Mouse (Mus musculus) urinary bladder, adult 2 months (tissue): ENCODE data around the gene Insm2. TPM values are rescaled to one million over a fixed set of nuclear protein-coding genes. Genes with fewer than 3 reads are reported as not detected.

Source experiments
- DNase-seq: peaks from one replicate; pipeline ENCODE4 v3.0.0; 2022; ENCODE audit warnings: low spot score
- polyA plus RNA-seq: library from polyadenylated mRNA; depleted of rRNA; stranded (reverse); fragments of >200 nt; gene quantifications from 2 replicates; pipeline ENCODE4 v1.2.3, GENCODE M21; 2012; rRNA removed

The Insm2 gene
- polyA plus RNA-seq, 1 experiment: not detected

GRCm38 (mm10) chr12:55604411-55604810 is 5.2 kb downstream of the Insm2 start:
- no peak for DNase-seq

- DNase-seq: no peak
Measured at GRCm38 (mm10) chr12:55607902-55608301, 8.7 kb downstream of the Insm2 start.

GRCm38 (mm10) chr12:55610812-55611211 is 11.6 kb downstream of the Insm2 start:
- no peak for DNase-seq

- no peak for DNase-seq
Measured at GRCm38 (mm10) chr12:55620321-55620720, 21.1 kb downstream of the Insm2 start.

GRCm38 (mm10) chr12:55622615-55623245 is 23.5 kb downstream of the Insm2 start:
- no peak for DNase-seq

- DNase-seq: no peak
Measured at GRCm38 (mm10) chr12:55623254-55623653, 24.0 kb downstream of the Insm2 start.

- no peak for DNase-seq
Measured at GRCm38 (mm10) chr12:55626711-55627110, 27.5 kb downstream of the Insm2 start.

GRCm38 (mm10) chr12:55648011-55648525 is 48.8 kb downstream of the Insm2 start:
- DNase-seq: no peak

Other genes with a start within 250 kb of the Insm2 start
- gene Psma6, start 215.2 kb upstream of the Insm2 start, polyA plus RNA-seq: 149 and 166 TPM in 2 replicates
- 69.7 and 83.8 TPM in 2 replicates for gene Nfkbia, start 106.8 kb upstream of the Insm2 start, polyA plus RNA-seq
- not detected in 2 replicates for gene Aldoart2, start 34.2 kb upstream of the Insm2 start, polyA plus RNA-seq
- 34.0 and 44.0 TPM in 2 replicates for gene Ralgapa1, start 221.7 kb downstream of the Insm2 start, polyA plus RNA-seq
- gene Brms1l, start 236.9 kb downstream of the Insm2 start, polyA plus RNA-seq: 46.1 and 53.9 TPM in 2 replicates